Mouse (Mus musculus) erythroblast, embryonic 14.5 days (primary cell): Measurements from ENCODE around the gene Grm8.

Experiments
- GATA1 ChIP-seq: IDR thresholded peaks from 2 replicates; pipeline ENCODE4 v1.6.1; 2012; ENCODE audit warnings: low read length, inconsistent platforms, mixed read lengths
- TAL1 ChIP-seq: IDR thresholded peaks from 3 replicates; pipeline ENCODE4 v1.6.1; 2012; ENCODE audit warnings: low read length, inconsistent platforms, mixed read lengths

GRCm38 (mm10) chr6:28100001-28100400 is 35.0 kb downstream of the Grm8 start:
- TF ChIP-seq GATA1 (no peak), TAL1 (no peak)
